Mouse (Mus musculus) spleen, adult 2 months (tissue): ENCODE results near the gene Olfr784. TPM values are rescaled to one million over a fixed set of nuclear protein-coding genes. Genes with fewer than 3 reads are reported as not detected.

Source experiments
- DNase-seq, 2 experiments: peaks; one replicate each; pipeline versions ENCODE4 v3.0.0 to v3.0.0-alpha.2; 2012 to 2021; ENCODE audit warnings: low spot score in 2 of 2, low read depth in 1 of 2
- H3K27ac ChIP-seq: fragments of 200-500 bp; 2 replicates; pipeline ENCODE4 v1.5.1; 2012; ENCODE audit warnings: low read length, inconsistent platforms; ENCODE audit not compliant: insufficient read depth
- H3K27me3 ChIP-seq: fragments of 200-500 bp; 2 replicates; pipeline ENCODE4 v1.6.1; 2012; ENCODE audit warnings: mild to moderate bottlenecking, moderate library complexity, low read length, inconsistent platforms; ENCODE audit not compliant: control insufficient read depth, insufficient read depth
- H3K36me3 ChIP-seq: fragments of 200-500 bp; 2 replicates; pipeline ENCODE4 v1.6.1; 2012; ENCODE audit warnings: mild to moderate bottlenecking, low read length, inconsistent platforms; ENCODE audit not compliant: control insufficient read depth, insufficient read depth
- H3K4me1 ChIP-seq: fragments of 200-500 bp; 2 replicates; pipeline ENCODE4 v1.6.1; 2011; ENCODE audit warnings: inconsistent platforms; ENCODE audit not compliant: control insufficient read depth, insufficient read depth, insufficient read length
- H3K4me3 ChIP-seq: fragments of 200-500 bp; 2 replicates; pipeline ENCODE4 v1.5.1; 2011; ENCODE audit warnings: mild to moderate bottlenecking, inconsistent platforms; ENCODE audit not compliant: insufficient read depth, insufficient read length; ENCODE audit errors: extremely low read depth
- CTCF ChIP-seq: fragments of 200-500 bp; IDR thresholded peaks from 2 replicates; pipeline ENCODE4 v1.5.1; 2011; ENCODE audit warnings: mild to moderate bottlenecking, inconsistent platforms; ENCODE audit not compliant: insufficient read depth, insufficient read length, insufficient replicate concordance; ENCODE audit errors: extremely low read depth
- POLR2A ChIP-seq: fragments of 200-500 bp; IDR thresholded peaks from 2 replicates; pipeline ENCODE4 v1.6.1; 2011; ENCODE audit warnings: low read depth, low read length, inconsistent platforms
- polyA plus RNA-seq: library from polyadenylated mRNA; depleted of rRNA; stranded (reverse); fragments of >200 nt; gene quantifications from 2 replicates; pipeline ENCODE4 v1.2.3, GENCODE M21; 2012; rRNA removed

Olfr784 gene
- polyA plus RNA-seq, 1 experiment = not detected

DNA sequence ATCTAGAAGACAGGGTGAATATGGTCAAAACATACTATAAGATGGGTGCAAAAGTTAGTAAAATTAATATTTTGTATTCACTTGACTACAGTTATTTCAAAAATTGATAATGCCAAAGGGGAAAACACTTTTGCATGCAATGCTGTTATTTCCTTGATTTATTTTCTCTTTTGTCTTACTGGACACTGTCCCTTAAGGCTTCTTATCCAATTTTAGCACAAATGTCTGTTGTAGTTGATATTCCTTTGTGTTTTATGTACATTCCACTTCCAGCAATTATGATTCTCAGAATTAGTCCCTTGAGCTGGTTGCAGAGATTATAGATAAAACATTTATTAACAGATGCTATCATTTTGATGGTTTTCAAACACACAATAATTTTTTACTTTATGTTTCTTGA lies 43.1 kb downstream of the Olfr784 start, which contains the start of gene Olfr786:
Gene Olfr786 (plus strand): TSS at position 301 of the 400 bp plus-strand sequence.
- DNase-seq = no peak
- H3K27me3 ChIP-seq = no peaks in the 10 kb centered on the region
- H3K27ac ChIP-seq = no peak within 1 kb of the TSS
- TF ChIP-seq CTCF (no peak), POLR2A (no peak)
- no peak within 1 kb of the TSS for H3K4me3 ChIP-seq
- H3K36me3 ChIP-seq = no peaks in the 10 kb centered on the region
- H3K4me1 ChIP-seq = no peaks in the 10 kb centered on the region

Other genes starting within 250 kb of the Olfr784 start
- gene Olfr770, start 245.1 kb upstream of the Olfr784 start, polyA plus RNA-seq = not detected in 2 replicates
- not detected in 2 replicates for gene Olfr771, start 219.3 kb upstream of the Olfr784 start, polyA plus RNA-seq
- not detected in 2 replicates for gene Olfr772, start 206.2 kb upstream of the Olfr784 start, polyA plus RNA-seq
- gene Olfr773, start 196.7 kb upstream of the Olfr784 start, polyA plus RNA-seq = not detected in 2 replicates
- not detected in 2 replicates for gene Olfr774, start 147.9 kb upstream of the Olfr784 start, polyA plus RNA-seq
- gene Olfr775, start 135.7 kb upstream of the Olfr784 start, polyA plus RNA-seq = not detected in 2 replicates
- gene Olfr776, start 125.0 kb upstream of the Olfr784 start, polyA plus RNA-seq = not detected in 2 replicates
- not detected in 2 replicates for gene Olfr777, start 112.6 kb upstream of the Olfr784 start, polyA plus RNA-seq
- not detected in 2 replicates for gene Olfr780, start 66.0 kb upstream of the Olfr784 start, polyA plus RNA-seq
- not detected in 2 replicates for gene Olfr781, start 55.2 kb upstream of the Olfr784 start, polyA plus RNA-seq
- gene Olfr782, start 35.2 kb upstream of the Olfr784 start, polyA plus RNA-seq = not detected in 2 replicates
- not detected in 2 replicates for gene Olfr785, start 21.3 kb downstream of the Olfr784 start, polyA plus RNA-seq
- not detected in 2 replicates for gene Olfr786, start 43.2 kb downstream of the Olfr784 start, polyA plus RNA-seq
- gene Olfr787, start 77.8 kb downstream of the Olfr784 start, polyA plus RNA-seq = not detected in 2 replicates
- gene Olfr788, start 86.9 kb downstream of the Olfr784 start, polyA plus RNA-seq = not detected in 2 replicates
- gene Olfr789, start 100.7 kb downstream of the Olfr784 start, polyA plus RNA-seq = not detected in 2 replicates
- gene Olfr790, start 114.4 kb downstream of the Olfr784 start, polyA plus RNA-seq = not detected in 2 replicates
- not detected in 2 replicates for gene Olfr791, start 137.7 kb downstream of the Olfr784 start, polyA plus RNA-seq
- not detected in 2 replicates for gene Olfr792, start 155.1 kb downstream of the Olfr784 start, polyA plus RNA-seq
- gene Olfr794, start 183.6 kb downstream of the Olfr784 start, polyA plus RNA-seq = not detected in 2 replicates
- gene Olfr796, start 228.5 kb downstream of the Olfr784 start, polyA plus RNA-seq = not detected in 2 replicates
- not detected in 2 replicates for gene Olfr798, start 243.9 kb downstream of the Olfr784 start, polyA plus RNA-seq